Mouse (Mus musculus) G1E (cell line): Measurements from ENCODE around the gene Cdc25b.

Source experiments
- CTCF ChIP-seq: IDR thresholded peaks from 2 replicates; pipeline ENCODE4 v1.5.1; 2012; ENCODE audit warnings: low read depth, low read length, inconsistent platforms, mixed read lengths
- TAL1 ChIP-seq: conservative IDR thresholded peaks from 2 replicates; pipeline ENCODE4 v1.6.1; 2012; ENCODE audit warnings: low read depth, low read length, inconsistent platforms, mixed read lengths

DNA sequence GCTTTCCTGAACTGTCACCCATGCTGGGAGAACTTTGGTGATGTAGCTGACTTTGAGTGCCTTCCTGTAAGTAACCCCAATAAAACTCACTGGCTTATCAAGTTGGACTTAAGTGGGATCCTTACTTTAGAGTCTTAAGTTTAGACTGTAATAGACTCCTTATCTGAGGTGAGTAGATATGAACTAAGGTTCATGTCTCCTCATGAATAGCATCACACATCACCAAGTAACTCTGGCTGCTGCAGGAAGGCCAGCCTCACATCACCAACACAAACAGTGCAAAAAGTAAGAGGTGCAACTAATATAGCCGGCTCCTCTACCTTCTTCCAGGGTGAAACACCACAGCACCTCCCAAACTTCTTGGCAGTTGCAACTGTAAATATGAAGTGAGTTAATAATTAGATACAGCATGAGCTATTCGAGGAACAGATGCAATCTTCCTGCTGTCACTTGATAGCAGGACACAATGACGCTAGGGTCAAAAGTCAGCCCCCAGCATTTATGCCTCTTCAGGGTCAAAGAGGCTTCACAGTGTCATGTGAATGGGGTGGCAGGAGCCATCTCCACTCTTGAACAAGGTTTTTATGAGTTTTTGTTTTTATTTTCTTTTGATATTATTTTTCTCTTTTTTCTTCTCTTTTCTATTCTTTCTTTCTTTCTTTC, 35.2 kb downstream of the Cdc25b start:
- TF ChIP-seq TAL1 (no peak), CTCF (no peak)
